Mouse (Mus musculus): ENCODE results near the gene Noc4l. TPM values are rescaled to one million over a fixed set of nuclear protein-coding genes. Genes with fewer than 3 reads are reported as not detected.

Noc4l gene
- polyA plus RNA-seq, 1 experiment from 2014 or later, result 18.9 TPM

DNA sequence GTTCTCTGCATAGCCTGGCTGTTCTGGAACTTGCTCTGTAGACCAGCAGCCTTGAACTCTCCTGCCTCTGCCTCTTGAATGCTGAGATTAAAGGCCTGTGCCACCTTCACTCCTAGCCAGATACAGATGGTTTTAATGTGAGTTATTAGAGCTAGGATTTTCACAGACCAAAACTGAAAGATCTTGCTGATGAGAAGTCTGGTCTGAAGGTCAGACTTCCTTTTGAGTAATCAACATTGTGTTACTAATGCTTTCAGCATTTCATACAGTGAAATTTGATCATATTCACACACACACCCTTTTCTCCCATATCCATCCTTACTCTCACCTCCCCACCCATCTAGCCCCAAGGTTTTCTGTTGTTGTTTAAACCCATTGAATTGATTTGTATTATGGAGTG, 6.5 kb upstream of the Noc4l start:
- DNase-seq (ENCODE audit: low spot score), result no peak
- Histone ChIP-seq H3K4me3 (ENCODE audit: low read depth, low read length) (no peak overlapping the region), H3K27ac (ENCODE audit: low read length) (no peak overlapping the region), H3K36me3 (ENCODE audit: insufficient read depth, low read length) (peaks cover 44% of the 10 kb centered on the region), H3K27me3 (replicated peaks; ENCODE audit: insufficient read depth, low read length) (no peaks in the 10 kb centered on the region), H3K9me3 (ENCODE audit: low read length) (no peaks in the 10 kb centered on the region), H3K4me1 (ENCODE audit: insufficient read depth, low read depth, low read length) (no peaks in the 10 kb centered on the region), H3K4me2 (replicated peaks; ENCODE audit: low read depth, low read length) (no peak overlapping the region), H3K9ac (replicated peaks; ENCODE audit: low read depth) (no peak overlapping the region)
- ATAC-seq, result no peak
- TF ChIP-seq CTCF (IDR thresholded peaks at IDR 0.05), result no peak
- TF ChIP-seq EP300 (IDR thresholded peaks at IDR 0.05), result no peak

DNA sequence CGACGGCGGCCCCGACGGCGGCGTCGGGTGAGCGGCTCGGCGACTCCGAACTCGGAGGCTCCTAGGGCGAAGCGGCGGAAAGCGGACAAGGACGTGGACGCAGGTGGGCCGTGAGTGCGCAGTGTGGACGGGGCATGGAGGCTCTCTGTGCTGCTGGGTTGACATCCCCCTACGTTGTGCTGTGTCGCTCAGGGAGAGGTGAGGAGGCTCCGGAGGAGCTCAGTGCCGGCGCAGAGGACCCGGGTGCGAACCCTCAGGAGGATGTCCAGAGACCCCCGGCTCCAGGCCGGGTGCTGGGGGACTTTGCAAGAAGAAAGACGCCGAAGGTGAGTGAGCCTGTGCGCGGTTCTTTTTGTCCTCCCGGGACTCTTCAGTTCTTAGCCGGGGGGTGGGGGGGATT, 469 bp upstream of the Noc4l start:
- ATAC-seq (peak; percentile 43), DNase-seq (ENCODE audit: low spot score) (peak; percentile 16)
- Histone ChIP-seq H3K4me1 (ENCODE audit: insufficient read depth, low read depth, low read length) (0 out of 2 replicates have a peak, but pooled peaks cover 8% of the 10 kb centered on the region), H3K9ac (replicated peaks; ENCODE audit: low read depth) (peak overlapping the region; percentile 73), H3K27ac (ENCODE audit: low read length) (peak overlapping the region; percentile 59; the same call in 1 of the 2 replicates), H3K27me3 (replicated peaks; ENCODE audit: insufficient read depth, low read length) (no peaks in the 10 kb centered on the region), H3K9me3 (ENCODE audit: low read length) (no peaks in the 10 kb centered on the region), H3K36me3 (ENCODE audit: insufficient read depth, low read length) (peaks cover 44% of the 10 kb centered on the region), H3K4me2 (replicated peaks; ENCODE audit: low read depth, low read length) (peak overlapping the region; percentile 96), H3K4me3 (ENCODE audit: low read depth, low read length) (peak overlapping the region; percentile 97)
- TF ChIP-seq CTCF (IDR thresholded peaks at IDR 0.05) (no peak), EP300 (IDR thresholded peaks at IDR 0.05) (no peak)
- WGBS, result 2% methylated on average over 37 of the region's 37 CpGs

DNA sequence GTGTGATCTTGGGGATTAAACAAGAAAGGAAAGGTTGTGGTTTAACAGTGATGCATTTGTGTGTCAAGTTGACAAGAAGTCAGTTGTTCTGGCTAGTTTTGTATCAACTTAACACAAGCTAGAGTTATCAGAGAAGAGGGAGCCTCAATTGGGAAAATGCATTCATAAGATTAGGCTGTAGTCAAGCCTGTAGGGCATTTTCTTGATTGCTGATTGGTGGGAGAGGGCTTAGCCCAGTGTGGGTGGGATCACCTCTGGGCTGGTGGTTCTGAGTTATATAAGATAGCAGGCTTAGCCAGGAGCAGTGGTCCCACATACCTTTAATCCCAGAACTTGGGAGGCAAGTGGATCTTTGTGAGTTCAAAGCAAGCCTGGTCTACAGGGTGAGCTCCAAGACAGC, 6.8 kb downstream of the Noc4l start:
- Histone ChIP-seq H3K4me3 (ENCODE audit: low read depth, low read length) (no peak overlapping the region), H3K4me1 (ENCODE audit: insufficient read depth, low read depth, low read length) (no peaks in the 10 kb centered on the region), H3K27ac (ENCODE audit: low read length) (no peak overlapping the region), H3K9me3 (ENCODE audit: low read length) (no peaks in the 10 kb centered on the region), H3K27me3 (replicated peaks; ENCODE audit: insufficient read depth, low read length) (no peaks in the 10 kb centered on the region), H3K9ac (replicated peaks; ENCODE audit: low read depth) (no peak overlapping the region), H3K4me2 (replicated peaks; ENCODE audit: low read depth, low read length) (no peak overlapping the region), H3K36me3 (ENCODE audit: insufficient read depth, low read length) (peaks cover 38% of the 10 kb centered on the region)
- TF ChIP-seq CTCF (IDR thresholded peaks at IDR 0.05) (no peak), EP300 (IDR thresholded peaks at IDR 0.05) (no peak)
- DNase-seq (ENCODE audit: low spot score) (no peak), ATAC-seq (no peak)

DNA sequence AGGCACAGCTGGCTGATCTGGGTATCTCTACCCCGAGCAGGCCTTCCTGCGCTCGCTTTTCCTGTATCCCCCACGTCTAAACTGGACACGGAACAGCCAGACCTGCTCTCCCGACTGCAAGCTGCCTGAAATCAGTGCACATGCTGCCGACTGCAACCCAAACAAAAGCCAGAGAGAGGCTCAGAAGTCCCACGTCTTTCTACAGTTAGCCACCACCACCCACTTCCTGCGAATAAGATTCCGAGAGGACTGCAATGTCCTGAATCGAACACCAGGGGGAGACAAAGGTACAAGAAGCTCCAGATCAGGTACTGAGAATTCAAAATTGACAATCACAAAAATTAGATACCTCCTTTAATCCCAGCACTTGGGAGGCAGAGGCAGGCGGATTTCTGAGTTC, 13.8 kb downstream of the Noc4l start:
- DNase-seq (ENCODE audit: low spot score) (peak; percentile 83), ATAC-seq (0 out of 2 replicates have a peak, but pooled peaks have one; percentile 33)
- no peaks in the 10 kb centered on the region for H3K4me1 ChIP-seq (ENCODE audit: insufficient read depth, low read depth, low read length)
- peak overlapping the region; percentile 32; the same call in 1 of the 2 replicates for H3K4me2 ChIP-seq (replicated peaks; ENCODE audit: low read depth, low read length)
- no peak overlapping the region for H3K9ac ChIP-seq (replicated peaks; ENCODE audit: low read depth)
- no peaks in the 10 kb centered on the region for H3K9me3 ChIP-seq (ENCODE audit: low read length)
- H3K27me3 ChIP-seq (replicated peaks; ENCODE audit: insufficient read depth, low read length), result no peaks in the 10 kb centered on the region
- no peak overlapping the region for H3K27ac ChIP-seq (ENCODE audit: low read length)
- TF ChIP-seq EP300 (IDR thresholded peaks at IDR 0.05) (no peak), CTCF (IDR thresholded peaks at IDR 0.05) (peak; percentile 86)
- H3K36me3 ChIP-seq (ENCODE audit: insufficient read depth, low read length), result no peaks in the 10 kb centered on the region
- WGBS, result 21% methylated on average over 12 of the region's 12 CpGs
- no peak overlapping the region for H3K4me3 ChIP-seq (ENCODE audit: low read depth, low read length)

DNA sequence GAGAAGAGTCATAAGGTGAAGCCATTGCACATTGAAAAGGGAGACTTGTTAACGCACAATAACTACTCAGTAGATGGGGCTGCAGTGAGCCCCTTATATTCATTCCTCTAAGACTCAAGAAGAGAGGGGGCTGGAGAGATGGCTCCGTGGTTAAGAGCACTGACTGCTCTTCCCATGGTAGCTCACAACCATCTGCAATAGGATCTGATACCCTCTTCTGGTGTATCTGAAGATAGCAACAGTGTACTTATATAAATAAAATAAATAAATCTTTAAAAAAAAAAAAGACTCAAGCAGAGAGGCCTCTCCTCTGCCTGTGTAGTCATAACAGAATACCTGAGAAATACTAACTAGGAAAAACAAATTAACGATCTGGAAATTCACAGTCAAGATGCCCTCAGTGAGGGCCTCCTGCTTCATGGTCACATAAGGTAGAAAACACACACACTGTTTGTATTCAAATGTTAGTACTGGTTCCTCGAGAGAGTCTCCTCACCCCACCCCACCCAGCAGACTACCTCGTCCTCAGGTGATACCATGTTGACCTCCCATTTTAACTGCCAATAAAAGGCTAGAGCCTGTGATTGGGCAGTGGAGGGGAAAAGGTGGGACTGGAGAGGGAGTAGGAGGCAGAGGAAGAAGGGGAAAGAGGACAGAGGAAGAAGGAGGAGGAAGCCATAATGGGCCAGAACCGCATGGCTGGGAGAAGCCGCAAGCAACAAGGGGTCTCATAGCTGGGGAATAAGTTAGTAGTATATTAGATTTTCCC, 14.7 kb downstream of the Noc4l start:
- no peak overlapping the region for H3K27ac ChIP-seq (ENCODE audit: low read length)
- H3K9ac ChIP-seq (replicated peaks; ENCODE audit: low read depth), result no peak overlapping the region
- H3K4me1 ChIP-seq (ENCODE audit: insufficient read depth, low read depth, low read length), result no peaks in the 10 kb centered on the region
- no peaks in the 10 kb centered on the region for H3K36me3 ChIP-seq (ENCODE audit: insufficient read depth, low read length)
- no peak for DNase-seq (ENCODE audit: low spot score)
- no peak for ATAC-seq
- H3K27me3 ChIP-seq (replicated peaks; ENCODE audit: insufficient read depth, low read length), result no peaks in the 10 kb centered on the region
- no peaks in the 10 kb centered on the region for H3K9me3 ChIP-seq (ENCODE audit: low read length)
- no peak overlapping the region for H3K4me2 ChIP-seq (replicated peaks; ENCODE audit: low read depth, low read length)
- WGBS, result 76% methylated on average over 7 of the region's 7 CpGs
- TF ChIP-seq CTCF (IDR thresholded peaks at IDR 0.05) (no peak), EP300 (IDR thresholded peaks at IDR 0.05) (no peak)
- no peak overlapping the region for H3K4me3 ChIP-seq (ENCODE audit: low read depth, low read length)

DNA sequence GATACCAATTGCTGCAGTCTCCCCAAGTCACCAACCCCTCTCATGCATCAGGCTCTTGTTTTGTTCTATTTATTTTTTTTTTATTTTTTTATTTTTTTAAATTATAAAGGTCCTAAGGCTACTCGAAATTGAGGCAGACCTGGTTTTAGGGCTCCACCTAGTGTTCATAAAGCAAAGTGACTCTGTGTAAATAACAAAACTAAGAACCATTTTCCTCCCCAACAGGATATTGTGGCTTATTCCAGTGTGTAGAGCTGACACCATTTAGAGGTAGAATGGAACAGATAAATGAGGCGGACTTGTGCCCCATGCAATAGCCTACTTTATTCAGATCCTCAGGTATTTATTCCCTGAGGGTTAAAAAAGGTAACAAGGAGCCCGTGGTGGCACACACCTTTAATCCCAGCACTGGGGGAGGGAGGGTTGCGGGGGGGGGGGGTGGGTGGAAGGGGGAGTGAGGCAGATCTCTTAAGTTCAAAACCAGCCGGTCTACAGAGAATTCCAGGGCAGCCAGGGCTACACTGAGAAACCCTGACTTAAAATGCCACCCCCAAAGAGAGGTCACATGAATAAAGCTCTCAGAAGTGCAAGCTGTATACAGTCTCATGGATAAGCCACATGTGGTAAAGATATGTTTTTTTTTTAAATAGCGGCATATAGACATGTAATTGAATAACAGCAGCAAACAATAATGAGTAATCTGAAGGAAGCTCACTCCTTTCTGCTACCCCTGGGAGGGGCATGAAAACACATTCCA, 17.1 kb downstream of the Noc4l start:
- Histone ChIP-seq H3K4me1 (ENCODE audit: insufficient read depth, low read depth, low read length) (no peaks in the 10 kb centered on the region), H3K9me3 (ENCODE audit: low read length) (no peaks in the 10 kb centered on the region), H3K4me2 (replicated peaks; ENCODE audit: low read depth, low read length) (no peak overlapping the region), H3K27me3 (replicated peaks; ENCODE audit: insufficient read depth, low read length) (no peaks in the 10 kb centered on the region), H3K9ac (replicated peaks; ENCODE audit: low read depth) (no peak overlapping the region), H3K4me3 (ENCODE audit: low read depth, low read length) (no peak overlapping the region), H3K36me3 (ENCODE audit: insufficient read depth, low read length) (no peaks in the 10 kb centered on the region), H3K27ac (ENCODE audit: low read length) (no peak overlapping the region)
- DNase-seq (ENCODE audit: low spot score) (peak; percentile 78), ATAC-seq (peak; percentile 37)
- TF ChIP-seq EP300 (IDR thresholded peaks at IDR 0.05) (no peak), CTCF (IDR thresholded peaks at IDR 0.05) (peak; percentile 77)
- WGBS, result 35% methylated on average over 6 of the region's 6 CpGs
